Mouse (Mus musculus) thymus, adult 18-20 months (tissue): ENCODE results near the gene Polrmt.
A peak's percentile ranks its signal among the peaks of the same experiment; 100 is the strongest.
"Not testable (repeated sequence)": the region's sequence is repeated elsewhere in the genome, so short reads cannot be mapped to it uniquely, and the experiment has no call there.

Source experiments
- DNase-seq, 2 experiments: peaks; one replicate each; pipeline ENCODE4 v3.0.0; 2022; ENCODE audit warnings: mixed read lengths in 2 of 2

Polrmt gene

GRCm38 (mm10) chr10:79774486-79775279 lies 28.3 kb upstream of the Polrmt start:
- DNase-seq, result no peak

- no peak for DNase-seq
Measured at GRCm38 (mm10) chr10:79773208-79773607, 26.8 kb upstream of the Polrmt start.

DNA sequence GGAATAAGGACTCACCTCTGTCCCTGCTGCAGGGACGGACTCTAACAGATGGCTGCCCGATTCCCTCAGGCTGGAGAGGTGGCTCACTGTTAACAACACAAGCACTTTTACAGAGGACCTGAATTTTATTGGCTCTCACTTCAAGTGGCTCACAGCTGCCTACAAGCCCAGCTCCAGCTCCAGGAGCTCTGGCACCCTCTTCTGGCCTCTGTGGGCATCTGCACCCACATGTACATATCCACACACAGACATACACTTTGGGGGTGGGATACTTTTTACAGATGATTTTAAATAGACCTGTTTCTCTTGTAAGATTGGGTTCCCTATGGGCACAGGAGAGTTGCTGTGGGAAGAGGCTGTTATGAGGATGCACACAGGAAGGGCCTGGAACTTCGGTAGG lies 25.9 kb upstream of the Polrmt start:
- no peak for DNase-seq

DNA sequence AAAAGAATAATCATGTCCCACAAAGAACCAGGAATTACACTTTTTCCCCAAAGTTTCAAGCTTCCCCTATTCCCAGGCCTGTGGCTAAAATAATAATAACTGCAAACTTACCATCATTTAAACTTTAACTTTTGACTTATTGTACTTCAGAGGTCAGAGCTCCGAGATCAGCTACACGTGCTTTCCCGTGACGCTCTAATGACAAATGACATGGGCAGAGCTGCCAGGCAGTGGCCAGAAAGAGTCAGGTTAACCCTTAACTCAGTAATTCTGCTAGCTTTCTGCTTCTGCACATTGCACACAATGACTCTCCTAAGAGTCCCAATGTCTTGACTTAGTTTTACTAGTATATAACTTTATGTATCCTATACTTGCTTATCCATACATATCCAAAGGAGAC lies 22.9 kb upstream of the Polrmt start:
- DNase-seq, result no peak

DNA sequence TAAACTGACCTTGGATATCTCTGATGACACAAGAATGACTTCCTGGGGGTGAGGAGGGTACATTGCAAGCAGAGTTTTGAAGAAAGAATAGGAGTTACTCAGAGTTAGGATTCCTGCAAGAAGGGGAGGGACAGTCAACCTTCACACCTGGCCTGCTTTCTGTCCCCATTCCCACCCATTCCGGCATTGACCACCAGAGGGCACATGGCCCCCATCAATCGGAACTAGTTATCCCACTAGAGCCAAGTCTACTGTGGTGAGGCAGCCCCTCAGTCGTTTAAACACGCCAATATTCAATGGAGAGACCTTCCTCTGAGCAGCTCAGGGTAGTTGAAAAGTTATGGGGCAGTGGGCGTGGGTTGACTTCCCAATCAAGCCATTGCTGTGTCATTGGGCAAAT lies 22.0 kb upstream of the Polrmt start:
- peak; percentile 54 to 62 for DNase-seq

DNA sequence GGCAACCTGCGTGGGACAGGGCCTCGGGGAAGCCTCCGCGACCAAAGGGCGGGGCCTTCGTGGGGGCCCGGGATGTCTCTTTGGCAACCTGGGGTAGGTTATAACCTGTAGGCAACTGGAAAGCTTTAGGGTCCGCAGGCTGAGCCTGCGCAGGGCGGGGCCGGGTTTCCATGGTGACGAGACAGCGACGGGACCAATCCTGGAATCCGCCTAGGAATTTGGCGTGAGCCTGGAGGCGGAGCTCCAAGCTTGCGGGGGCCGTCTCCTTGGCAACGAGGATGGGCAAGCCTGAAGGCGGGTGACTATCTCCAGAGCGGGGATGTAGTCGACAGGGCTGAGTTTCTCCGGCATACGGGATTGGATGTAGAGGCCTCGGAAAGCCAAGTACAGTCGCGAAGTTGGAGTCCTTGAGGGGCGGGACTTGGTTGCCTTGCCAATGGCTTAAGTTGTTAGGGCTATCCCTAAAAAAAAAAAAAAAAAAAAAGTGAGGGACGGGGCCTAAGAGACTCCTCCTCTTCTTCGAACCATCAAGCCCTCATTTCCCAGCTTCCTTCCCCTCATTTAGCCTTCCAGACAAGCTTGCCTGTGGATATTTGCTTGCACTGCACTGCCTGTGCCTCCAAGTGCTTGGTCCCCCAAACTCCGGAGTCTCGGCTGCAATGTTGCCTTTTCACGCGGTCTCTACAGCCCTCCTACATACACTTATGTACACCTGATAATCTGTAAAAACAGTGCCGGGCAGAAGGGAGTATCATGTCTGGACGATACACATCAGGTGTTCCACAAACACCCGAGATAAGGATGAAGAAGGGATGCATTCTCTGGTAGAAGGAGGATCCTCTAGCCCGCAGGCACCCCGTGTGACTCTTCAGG lies 21.2 kb upstream of the Polrmt start:
- DNase-seq, result peak; percentile 70 to 77

DNA sequence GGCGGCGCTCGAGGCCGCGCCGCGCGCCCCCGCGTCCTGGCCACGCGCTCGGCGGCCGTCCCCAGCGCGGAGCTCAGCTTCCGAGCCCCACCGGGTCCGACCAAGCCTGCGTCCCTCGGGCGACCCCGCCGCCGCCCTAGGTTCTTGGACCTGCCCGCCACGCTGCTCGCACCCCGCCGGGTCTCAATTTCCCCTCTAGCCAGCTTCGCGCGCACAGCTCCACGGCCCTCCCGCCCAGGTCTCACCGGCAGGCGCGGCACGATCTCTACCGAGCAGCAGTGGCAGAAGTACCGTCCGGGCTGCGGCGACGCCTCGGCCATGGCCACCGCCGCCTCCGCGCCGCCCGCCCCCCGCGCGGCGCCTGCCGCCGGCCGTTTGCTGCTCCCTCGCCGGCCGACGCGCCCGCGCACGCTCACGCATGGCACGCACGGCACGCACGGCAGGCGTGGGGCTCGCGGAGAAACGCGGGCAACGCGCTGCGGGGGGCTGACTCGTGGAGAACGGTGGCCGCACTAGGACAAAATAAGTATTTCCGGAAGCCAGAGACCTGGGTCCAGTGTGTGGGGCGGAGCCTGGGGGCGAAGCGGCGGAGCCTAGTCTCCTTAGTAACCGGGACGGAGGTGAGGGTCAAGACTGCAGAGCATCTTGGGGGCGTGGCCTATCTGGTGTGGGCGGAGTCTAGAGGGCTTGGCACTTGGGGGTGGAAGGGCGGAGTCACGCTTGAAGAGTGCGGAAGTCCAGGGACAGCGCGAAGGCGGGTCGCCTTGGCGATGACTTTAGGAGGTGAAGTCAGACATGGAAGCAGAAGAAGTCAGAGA lies 20.3 kb upstream of the Polrmt start, which contains the start of gene Rnf126:
Rnf126 (minus strand) TSS at position 445 of the 818 bp plus-strand sequence.
- peak; percentile 98 for DNase-seq

GRCm38 (mm10) chr10:79766001-79766507 lies 19.7 kb upstream of the Polrmt start:
- DNase-seq, result no peak

GRCm38 (mm10) chr10:79765228-79765745 lies 18.9 kb upstream of the Polrmt start:
- DNase-seq, result no peak

- no peak for DNase-seq
Measured at GRCm38 (mm10) chr10:79764234-79764633, 17.9 kb upstream of the Polrmt start.

DNA sequence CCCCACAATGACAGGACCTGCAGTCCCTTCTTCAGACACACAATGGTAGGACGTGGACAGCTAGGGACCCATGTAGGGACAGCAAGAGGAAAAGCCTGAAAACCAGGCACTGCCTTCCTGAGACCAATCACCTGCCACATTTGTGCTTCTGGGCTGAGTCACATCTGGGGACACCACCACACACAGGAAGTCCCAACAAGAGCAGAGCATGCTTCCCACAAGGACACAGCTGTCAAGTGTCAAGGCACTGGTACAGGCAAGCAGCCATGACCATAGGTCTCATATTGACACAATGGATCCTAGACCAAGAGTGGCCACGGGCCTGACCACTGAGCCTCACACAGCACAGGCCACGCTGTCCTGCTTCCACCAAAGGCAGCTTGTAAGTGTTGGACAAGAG lies 16.5 kb upstream of the Polrmt start:
- DNase-seq, result no peak

DNA sequence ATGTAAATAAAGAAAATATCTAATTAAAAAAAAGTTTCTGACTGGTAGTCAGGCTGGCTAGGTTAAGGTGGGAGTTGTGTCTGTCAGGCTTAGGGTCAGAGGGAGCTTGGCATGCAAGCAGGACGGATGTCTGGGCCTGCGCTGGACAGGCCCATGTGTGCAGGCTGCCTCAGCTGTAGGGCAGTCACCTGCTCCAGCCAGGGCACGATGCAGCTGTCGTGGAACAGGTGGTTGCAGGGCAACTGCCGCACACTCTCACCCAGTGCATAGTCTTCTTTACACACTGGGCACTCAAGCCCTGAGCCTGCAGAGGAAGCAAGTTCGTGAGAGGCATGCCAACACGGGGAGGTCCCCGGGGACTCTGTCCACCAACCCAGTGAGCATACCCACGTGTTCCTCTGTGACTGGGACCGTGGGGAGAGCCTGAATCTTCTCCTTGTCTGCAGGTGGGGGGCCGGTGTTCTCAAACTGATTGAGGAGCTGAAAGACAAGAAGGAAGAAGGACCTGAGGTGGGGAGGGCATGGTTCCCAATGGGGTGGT lies 14.3 kb upstream of the Polrmt start:
- no peak for DNase-seq

DNA sequence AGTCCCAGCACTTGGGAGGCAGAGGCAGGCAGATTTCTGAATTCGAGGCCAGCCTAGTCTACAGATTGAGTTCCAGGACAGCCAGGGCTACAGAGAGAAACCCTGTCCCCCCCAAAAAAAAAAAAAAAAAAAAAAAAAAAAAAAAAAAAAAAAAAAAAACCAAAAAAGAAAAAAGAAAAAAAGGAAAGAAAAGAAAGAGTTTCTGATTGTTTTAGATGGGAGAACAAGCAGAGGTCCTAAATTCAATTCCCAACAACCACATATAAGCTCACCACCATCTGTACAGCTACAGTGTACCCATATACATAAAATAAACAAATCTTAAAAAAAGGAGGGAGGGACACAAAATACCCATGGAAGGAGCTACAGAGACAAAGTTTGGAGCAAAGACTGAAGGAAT lies 13.3 kb upstream of the Polrmt start:
- not testable (repeated sequence) for DNase-seq

GRCm38 (mm10) chr10:79756660-79757059 lies 10.3 kb upstream of the Polrmt start:
- DNase-seq, result no peak

GRCm38 (mm10) chr10:79755854-79756253 lies 9.5 kb upstream of the Polrmt start:
- DNase-seq, result no peak

DNA sequence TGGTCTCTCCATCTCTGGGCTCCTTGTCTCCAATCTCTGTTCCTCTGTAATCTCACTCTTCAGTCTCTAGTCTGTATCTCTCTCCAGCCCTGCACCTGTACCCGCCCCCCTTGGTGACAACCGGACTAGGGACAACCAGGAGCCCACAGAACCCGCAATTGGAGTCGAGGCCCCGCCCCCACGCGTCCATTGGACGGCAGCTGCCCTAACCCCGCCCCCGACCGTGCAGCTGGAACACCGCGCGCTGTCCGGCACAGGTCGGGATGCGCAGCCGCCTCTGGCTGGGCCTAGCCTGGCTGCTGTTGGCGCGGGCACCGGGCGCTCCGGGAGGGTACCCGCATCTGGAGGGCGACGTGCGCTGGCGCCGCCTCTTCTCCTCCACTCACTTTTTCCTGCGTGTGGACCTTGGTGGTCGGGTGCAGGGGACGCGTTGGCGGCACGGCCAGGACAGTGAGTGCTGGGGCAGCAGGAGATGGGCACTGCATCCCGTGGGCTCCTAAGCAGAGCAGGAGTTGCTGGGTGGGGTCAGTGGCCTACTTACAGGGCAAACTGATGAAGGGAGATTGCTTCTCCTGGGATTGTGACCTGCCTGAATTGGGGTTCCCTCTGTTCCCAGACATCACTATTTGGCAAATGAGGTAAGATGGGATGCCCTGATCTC lies 8.6 kb upstream of the Polrmt start, which contains the start of gene Fgf22:
Fgf22 (plus strand) TSS at position 221 of the 661 bp plus-strand sequence.
- no peak for DNase-seq

DNA sequence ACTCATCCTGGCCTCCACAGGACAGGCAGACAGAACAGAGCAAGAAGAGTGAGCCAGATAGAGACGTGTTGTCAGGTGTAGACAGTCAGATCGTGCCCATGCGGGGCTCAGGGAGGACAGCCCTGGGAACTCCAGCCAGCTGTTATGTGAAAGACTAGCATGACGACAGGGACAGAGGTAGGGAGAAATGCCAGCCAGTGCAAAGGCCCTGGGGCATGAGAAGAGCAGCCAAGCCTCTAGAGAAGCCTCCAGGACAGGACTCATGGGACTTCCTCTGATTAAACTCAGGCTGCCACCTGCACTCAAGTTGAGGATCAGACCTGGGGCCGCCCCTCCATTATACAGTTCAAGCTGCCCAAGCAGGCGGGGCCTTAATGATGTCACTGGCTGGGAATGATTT lies 2.1 kb upstream of the Polrmt start:
- DNase-seq, result no peak

DNA sequence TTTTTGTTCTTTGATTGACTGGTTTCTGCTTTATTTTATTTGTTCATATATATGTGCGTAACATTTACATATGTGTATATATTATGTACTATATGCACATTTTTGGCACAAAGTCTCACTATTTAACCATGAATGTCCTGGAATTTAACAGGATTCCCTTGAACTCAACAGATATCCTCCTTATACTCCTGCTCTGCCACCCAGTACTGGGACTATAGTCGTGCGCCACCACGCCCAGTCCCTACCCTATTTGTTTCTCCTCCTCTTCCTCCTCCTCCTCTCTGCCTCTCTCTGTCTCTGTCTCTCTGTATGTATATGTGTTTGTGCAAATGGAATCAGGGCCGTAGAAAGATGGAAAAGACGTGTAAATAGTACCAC lies 382 bp upstream of the Polrmt start:
- DNase-seq, result no peak

GRCm38 (mm10) chr10:79745411-79745810 lies 970 bp downstream of the Polrmt start:
- DNase-seq, result no peak

- no peak for DNase-seq
Measured at GRCm38 (mm10) chr10:79743650-79744365, 2.6 kb downstream of the Polrmt start.

DNA sequence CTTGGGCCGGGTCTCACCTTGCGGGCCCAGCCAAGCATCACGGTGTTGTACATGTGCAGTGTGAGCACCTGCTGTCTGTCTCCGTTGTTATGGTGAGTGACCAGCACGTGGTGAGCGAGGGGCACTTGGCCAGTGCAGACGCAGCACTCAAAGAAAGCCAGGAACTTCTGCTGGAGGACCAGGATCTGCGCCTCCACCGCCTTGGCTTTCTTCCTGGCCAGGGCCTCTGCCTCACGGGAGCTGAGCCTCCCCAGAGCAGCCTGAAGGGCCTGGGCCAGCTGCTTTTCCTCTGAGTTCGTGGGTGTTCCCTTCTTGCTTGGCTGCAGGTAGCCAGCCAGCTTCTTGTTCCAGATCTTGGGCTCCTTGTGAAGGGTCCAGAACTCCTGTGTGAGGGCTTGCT lies 3.2 kb downstream of the Polrmt start:
- DNase-seq, result no peak
